Mouse (Mus musculus) heart, postnatal 0 days (tissue): ENCODE data around the gene Zfp473.

ENCODE experiments used
- CTCF ChIP-seq: IDR thresholded peaks from 2 replicates; pipeline ENCODE4 v1.5.1; 2016; ENCODE audit warnings: antibody characterized with exemption, control low read depth, low read depth
- EP300 ChIP-seq: IDR thresholded peaks from 2 replicates; pipeline ENCODE4 v1.6.1; 2016; ENCODE audit warnings: antibody characterized with exemption, low read depth

DNA sequence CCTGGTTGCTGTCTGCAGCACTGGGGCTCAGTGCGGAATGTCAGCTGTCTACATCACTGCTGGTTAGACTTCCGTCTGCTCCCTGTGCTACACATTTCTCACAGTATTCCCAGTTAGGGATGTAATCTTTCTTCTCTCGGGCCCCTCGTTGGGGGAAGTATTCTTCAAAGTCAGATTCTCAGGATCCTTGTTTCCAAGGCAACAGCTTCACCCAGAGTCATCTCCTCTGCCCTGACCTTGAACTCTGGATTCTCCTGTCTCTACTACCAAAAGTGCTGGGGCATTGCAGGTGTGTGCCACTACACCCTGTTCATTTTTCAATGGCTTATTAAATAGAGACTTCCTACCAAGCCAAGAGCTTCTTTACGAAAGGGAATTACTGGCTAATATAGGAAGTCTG lies 23.7 kb downstream of the Zfp473 start:
- TF ChIP-seq CTCF (no peak), EP300 (no peak)
